Mouse (Mus musculus) testis, adult 2 months (tissue): ENCODE measurements at regions not wholly inside any gene's neighbourhood (a gene's known extent, or its start where the extent isn't known, plus 50 kb on each side); places are given as distances from the start of the nearest gene placed in this dataset.

ENCODE experiments used
- H3K27ac ChIP-seq: fragments of 200-500 bp; 2 replicates; pipeline ENCODE4 v1.5.1; 2012; ENCODE audit warnings: low read depth, low read length; ENCODE audit not compliant: control insufficient read depth, insufficient read depth
- H3K27me3 ChIP-seq: fragments of 200-500 bp; 2 replicates; pipeline ENCODE4 v1.6.1; 2012; ENCODE audit warnings: mild to moderate bottlenecking, low read length, moderate library complexity; ENCODE audit not compliant: control insufficient read depth, insufficient read depth
- H3K36me3 ChIP-seq: fragments of 200-500 bp; 2 replicates; pipeline ENCODE4 v1.6.1; 2012; ENCODE audit warnings: mild to moderate bottlenecking, low read length; ENCODE audit not compliant: control insufficient read depth, insufficient read depth
- H3K4me1 ChIP-seq: fragments of 200-500 bp; 2 replicates; pipeline ENCODE4 v1.6.1; 2012; ENCODE audit warnings: low read length; ENCODE audit not compliant: control insufficient read depth, insufficient read depth
- H3K4me3 ChIP-seq: fragments of 200-500 bp; 2 replicates; pipeline ENCODE4 v1.5.1; 2012; ENCODE audit warnings: low read depth, mild to moderate bottlenecking, low read length, moderate library complexity, mixed read lengths; ENCODE audit not compliant: control insufficient read depth
- CTCF ChIP-seq: fragments of 200-500 bp; IDR thresholded peaks from 2 replicates; pipeline ENCODE4 v1.5.1; 2012; ENCODE audit warnings: low read depth, mild to moderate bottlenecking, inconsistent platforms, low read length, moderate library complexity; ENCODE audit not compliant: control insufficient read depth, insufficient read depth, insufficient replicate concordance
- POLR2A ChIP-seq: fragments of 200-500 bp; IDR thresholded peaks from 2 replicates; pipeline ENCODE4 v1.6.1; 2012; ENCODE audit warnings: low read depth, mild to moderate bottlenecking, inconsistent platforms, low read length, moderate library complexity; ENCODE audit not compliant: control insufficient read depth

GRCm38 (mm10) chr12:26130811-26131210 is 284.2 kb downstream of the Rnf144a start:
- no peak overlapping the region for H3K4me3 ChIP-seq
- no peaks in the 10 kb centered on the region for H3K36me3 ChIP-seq
- TF ChIP-seq CTCF (no peak), POLR2A (no peak)
- H3K27ac ChIP-seq: no peak overlapping the region
- H3K4me1 ChIP-seq: no peaks in the 10 kb centered on the region
- no peaks in the 10 kb centered on the region for H3K27me3 ChIP-seq

- no peak for TF ChIP-seq POLR2A
- TF ChIP-seq CTCF: no peak
- Histone ChIP-seq H3K4me3 (no peak overlapping the region), H3K27ac (no peak overlapping the region), H3K4me1 (no peaks in the 10 kb centered on the region), H3K27me3 (no peaks in the 10 kb centered on the region), H3K36me3 (no peaks in the 10 kb centered on the region)
Observed at GRCm38 (mm10) chr12:26130011-26130410, 285.0 kb downstream of the Rnf144a start.

GRCm38 (mm10) chr12:26129511-26129910 is 285.5 kb downstream of the Rnf144a start:
- Histone ChIP-seq H3K27ac (no peak overlapping the region), H3K4me1 (no peaks in the 10 kb centered on the region), H3K36me3 (no peaks in the 10 kb centered on the region), H3K27me3 (no peaks in the 10 kb centered on the region), H3K4me3 (no peak overlapping the region)
- TF ChIP-seq POLR2A: no peak
- TF ChIP-seq CTCF: no peak

GRCm38 (mm10) chr12:26128851-26129250 is 286.2 kb downstream of the Rnf144a start:
- no peaks in the 10 kb centered on the region for H3K27me3 ChIP-seq
- H3K4me3 ChIP-seq: no peak overlapping the region
- H3K36me3 ChIP-seq: no peaks in the 10 kb centered on the region
- H3K27ac ChIP-seq: no peak overlapping the region
- no peaks in the 10 kb centered on the region for H3K4me1 ChIP-seq
- TF ChIP-seq POLR2A: no peak
- TF ChIP-seq CTCF: no peak

- no peak overlapping the region for H3K27ac ChIP-seq
- H3K36me3 ChIP-seq: no peaks in the 10 kb centered on the region
- H3K4me3 ChIP-seq: no peak overlapping the region
- H3K27me3 ChIP-seq: no peaks in the 10 kb centered on the region
- TF ChIP-seq POLR2A (no peak), CTCF (no peak)
- H3K4me1 ChIP-seq: no peaks in the 10 kb centered on the region
Observed at GRCm38 (mm10) chr12:26126260-26126659, 288.8 kb downstream of the Rnf144a start.

- H3K4me3 ChIP-seq: no peak overlapping the region
- H3K27me3 ChIP-seq: no peaks in the 10 kb centered on the region
- H3K4me1 ChIP-seq: no peaks in the 10 kb centered on the region
- no peak for TF ChIP-seq POLR2A
- no peak for TF ChIP-seq CTCF
- H3K27ac ChIP-seq: no peak overlapping the region
- H3K36me3 ChIP-seq: no peaks in the 10 kb centered on the region
Observed at GRCm38 (mm10) chr12:26124211-26124610, 290.8 kb downstream of the Rnf144a start.

GRCm38 (mm10) chr12:26115339-26115912 is 299.6 kb downstream of the Rnf144a start:
- Histone ChIP-seq H3K36me3 (no peaks in the 10 kb centered on the region), H3K27ac (no peak overlapping the region), H3K27me3 (no peaks in the 10 kb centered on the region), H3K4me1 (no peaks in the 10 kb centered on the region), H3K4me3 (no peak overlapping the region)
- no peak for TF ChIP-seq POLR2A
- no peak for TF ChIP-seq CTCF
